Mouse (Mus musculus) megakaryocyte, embryonic 14.5 days (primary cell): Measurements from ENCODE around the gene Unc79. TPM values are rescaled to one million over a fixed set of nuclear protein-coding genes. Genes with fewer than 3 reads are reported as not detected.

Source experiments
- H3K27me3 ChIP-seq: replicated peaks from 2 replicates; pipeline ENCODE3; 2012; ENCODE audit warnings: inconsistent platforms
- H3K36me3 ChIP-seq: replicated peaks from 2 replicates; pipeline ENCODE3; 2012; ENCODE audit warnings: low read length, inconsistent platforms, mixed read lengths
- H3K4me1 ChIP-seq: 2 replicates; pipeline ENCODE4 v1.6.1; 2012; ENCODE audit warnings: inconsistent platforms
- H3K4me3 ChIP-seq: replicated peaks from 2 replicates; pipeline ENCODE3; 2012; ENCODE audit warnings: moderate library complexity, mild to moderate bottlenecking, inconsistent platforms
- H3K9me3 ChIP-seq: 2 replicates; pipeline ENCODE4 v1.6.1; 2012; ENCODE audit warnings: inconsistent platforms
- FLI1 ChIP-seq: IDR thresholded peaks from 2 replicates; pipeline ENCODE4 v1.6.1; 2012; ENCODE audit warnings: low read length, inconsistent platforms, mixed read lengths
- GATA1 ChIP-seq: IDR thresholded peaks from 3 replicates; pipeline ENCODE4 v1.6.1; 2012; ENCODE audit warnings: mixed read lengths, low read length, inconsistent platforms, borderline replicate concordance
- polyA plus RNA-seq: library from polyadenylated mRNA; stranded (reverse); fragments of >175 nt; gene quantifications from 2 replicates; pipeline ENCODE4 v1.2.3, GENCODE M21; 2012; ENCODE audit warnings: low replicate concordance; ENCODE audit not compliant: insufficient read depth

Unc79 gene
- polyA plus RNA-seq, 1 experiment, result 0.06 TPM

DNA sequence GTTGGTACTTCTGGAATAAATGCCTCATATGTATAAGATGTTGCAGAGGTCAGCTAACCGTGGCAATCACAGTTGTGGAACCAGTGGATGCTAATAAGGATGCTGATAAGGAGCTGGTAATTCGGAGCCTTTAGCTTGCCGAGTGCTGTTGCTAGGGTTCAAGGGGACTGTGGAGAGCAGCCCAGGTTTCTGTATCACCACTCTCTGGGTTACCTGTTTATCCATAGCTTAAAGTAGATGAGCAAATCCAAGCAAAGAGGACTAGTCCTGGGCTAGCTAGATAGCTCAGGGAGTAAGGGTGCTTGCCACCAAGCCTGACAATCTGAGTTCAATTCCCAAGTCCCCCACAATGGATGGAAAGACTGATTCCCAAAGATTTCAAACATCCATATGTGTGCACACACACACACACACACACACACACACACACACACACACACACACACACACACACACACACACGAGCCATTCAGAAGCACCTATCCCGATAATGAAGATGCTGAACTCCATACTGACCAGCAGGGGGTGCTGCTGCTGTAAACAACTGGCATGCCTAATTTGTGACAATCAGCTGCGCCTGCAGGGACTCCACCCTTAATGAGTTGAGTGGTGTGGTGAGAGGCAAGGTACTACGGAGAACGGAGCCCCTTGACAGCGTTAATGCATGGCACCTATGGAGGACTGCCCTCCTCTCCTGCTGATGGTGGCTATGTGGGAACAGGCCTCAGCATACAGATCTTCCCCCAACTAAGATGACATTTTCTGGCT lies 195.3 kb downstream of the Unc79 start:
- H3K27me3 ChIP-seq, result no peaks in the 10 kb centered on the region
- no peaks in the 10 kb centered on the region for H3K9me3 ChIP-seq
- peak overlapping the region; percentile 19 for H3K4me3 ChIP-seq
- H3K36me3 ChIP-seq, result no peaks in the 10 kb centered on the region
- H3K4me1 ChIP-seq, result peaks cover 11% of the 10 kb centered on the region; the same call in 1 of the 2 replicates
- no peak for TF ChIP-seq FLI1
- no peak for TF ChIP-seq GATA1

DNA sequence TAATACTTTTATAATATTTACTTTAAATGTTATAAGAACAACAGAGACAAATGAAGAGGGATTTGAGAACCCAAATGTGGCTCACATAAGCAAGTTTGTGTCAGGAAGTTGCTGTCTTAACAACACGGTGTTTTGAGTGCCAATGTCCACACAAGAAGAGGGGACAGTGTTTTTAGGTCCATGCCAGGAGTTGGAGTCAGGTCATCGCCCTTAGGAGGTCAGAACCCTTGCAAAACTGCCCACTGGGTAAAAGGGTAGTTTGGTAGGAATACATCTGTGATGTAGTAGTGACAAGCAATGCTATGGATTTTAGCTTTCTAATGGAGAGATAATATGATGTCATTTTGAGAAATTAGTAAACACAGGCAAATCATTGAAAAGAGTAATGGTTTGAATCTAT lies 201.6 kb downstream of the Unc79 start:
- Histone ChIP-seq H3K27me3 (no peaks in the 10 kb centered on the region), H3K36me3 (no peaks in the 10 kb centered on the region)

DNA sequence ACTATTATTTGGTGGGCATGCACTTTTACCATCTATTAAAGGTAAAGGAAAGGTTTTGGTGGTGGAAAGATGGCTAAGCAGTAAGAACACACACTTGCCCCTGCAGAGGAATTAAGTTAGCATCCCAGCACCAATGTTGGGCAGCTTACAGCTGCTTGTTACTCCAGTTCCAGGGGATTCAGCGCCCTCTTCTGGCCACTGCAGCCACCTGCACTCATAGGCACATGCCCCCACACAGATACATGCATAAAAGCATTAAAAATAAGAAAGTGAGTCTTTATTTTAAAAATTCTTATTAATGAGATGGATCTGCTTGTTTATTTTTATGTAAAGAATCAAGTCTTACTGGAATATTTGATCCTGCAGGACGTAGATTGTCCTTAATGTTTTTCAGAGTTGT lies 206.3 kb downstream of the Unc79 start:
- TF ChIP-seq FLI1 (no peak), GATA1 (no peak)
- H3K9me3 ChIP-seq, result peaks cover 3% of the 10 kb centered on the region; the same call in 1 of the 2 replicates
- no peak overlapping the region for H3K4me3 ChIP-seq
- H3K36me3 ChIP-seq, result no peaks in the 10 kb centered on the region
- H3K27me3 ChIP-seq, result no peaks in the 10 kb centered on the region
- H3K4me1 ChIP-seq, result no peaks in the 10 kb centered on the region

More for the DNA sequence above, 201.6 kb downstream of the Unc79 start:
- peaks cover 3% of the 10 kb centered on the region; the same call in 1 of the 2 replicates for H3K9me3 ChIP-seq
- H3K4me3 ChIP-seq, result no peak overlapping the region
- TF ChIP-seq FLI1 (no peak), GATA1 (no peak)
- H3K4me1 ChIP-seq, result 0 out of 2 replicates have a peak, but pooled peaks cover 4% of the 10 kb centered on the region

DNA sequence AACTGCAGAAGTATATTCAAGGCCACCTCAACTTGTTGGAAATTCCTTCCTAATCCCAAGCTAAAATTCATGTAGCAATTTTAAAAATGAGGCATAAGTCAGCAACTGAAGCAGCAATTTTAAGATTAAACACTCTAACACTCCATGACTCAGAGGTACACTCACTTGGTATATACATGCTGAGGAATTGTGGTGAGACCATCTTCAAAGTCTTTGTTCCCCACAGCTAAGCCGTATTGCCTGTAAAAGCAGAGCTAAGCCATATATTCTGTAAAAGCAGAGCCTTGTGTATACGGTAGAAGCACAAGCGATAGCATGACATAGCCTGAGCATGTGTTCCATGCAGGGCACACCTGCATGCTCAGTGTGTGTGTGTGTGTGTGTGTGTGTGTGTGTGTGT lies 206.7 kb downstream of the Unc79 start:
- H3K36me3 ChIP-seq, result no peaks in the 10 kb centered on the region
- H3K4me1 ChIP-seq, result no peaks in the 10 kb centered on the region
- no peak overlapping the region for H3K4me3 ChIP-seq
- TF ChIP-seq FLI1, result no peak
- no peak for TF ChIP-seq GATA1
- H3K27me3 ChIP-seq, result no peaks in the 10 kb centered on the region
- H3K9me3 ChIP-seq, result peaks cover 3% of the 10 kb centered on the region; the same call in 1 of the 2 replicates

- Histone ChIP-seq H3K4me1 (no peaks in the 10 kb centered on the region), H3K36me3 (no peaks in the 10 kb centered on the region), H3K27me3 (no peaks in the 10 kb centered on the region), H3K4me3 (no peak overlapping the region), H3K9me3 (peaks cover 3% of the 10 kb centered on the region; the same call in 1 of the 2 replicates)
- TF ChIP-seq FLI1 (no peak), GATA1 (no peak)
Observed at GRCm38 (mm10) chr12:103157129-103157910, 208.7 kb downstream of the Unc79 start.

DNA sequence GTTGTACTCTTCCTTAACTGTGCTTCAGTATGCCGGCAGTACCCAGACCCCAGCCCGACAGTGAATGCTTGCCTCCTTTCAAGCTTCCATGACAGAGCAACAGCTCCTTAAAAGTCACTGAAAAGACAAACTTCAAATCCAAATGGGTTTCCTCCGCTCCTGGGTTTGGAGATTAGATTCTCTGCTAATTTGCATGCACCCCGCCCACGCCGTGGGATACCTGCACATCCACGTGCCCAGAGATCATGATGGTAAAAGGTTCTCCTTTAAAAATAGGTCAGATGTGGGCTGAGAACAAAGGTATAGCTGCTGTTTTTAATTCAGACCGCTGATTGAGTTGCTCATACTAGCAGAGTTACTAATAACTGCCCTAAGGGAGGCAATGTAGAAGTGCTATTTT lies 210.4 kb downstream of the Unc79 start:
- no peaks in the 10 kb centered on the region for H3K27me3 ChIP-seq
- TF ChIP-seq GATA1, result no peak
- TF ChIP-seq FLI1, result no peak
- H3K9me3 ChIP-seq, result peaks cover 3% of the 10 kb centered on the region; the same call in 1 of the 2 replicates
- no peaks in the 10 kb centered on the region for H3K36me3 ChIP-seq
- H3K4me1 ChIP-seq, result no peaks in the 10 kb centered on the region
- H3K4me3 ChIP-seq, result no peak overlapping the region

DNA sequence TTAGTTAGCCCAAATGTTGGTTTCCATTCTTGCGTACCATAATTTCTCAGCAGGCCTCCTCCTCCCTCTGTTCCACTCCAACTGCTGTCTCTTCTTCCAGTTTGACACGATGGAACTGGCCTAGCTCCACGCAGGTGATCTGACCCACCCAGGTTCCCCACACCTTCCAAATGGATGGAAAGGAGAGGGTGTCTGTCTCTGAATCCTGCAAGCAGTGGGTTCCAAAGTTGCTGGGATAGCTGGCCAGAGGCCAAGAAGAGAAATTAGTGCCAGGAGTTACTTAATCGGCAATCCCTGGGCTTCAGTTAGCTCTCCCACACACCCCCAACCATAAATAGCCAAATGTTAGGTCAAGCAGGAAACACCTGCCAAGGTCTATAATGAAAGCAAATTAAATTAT lies 212.1 kb downstream of the Unc79 start:
- TF ChIP-seq FLI1 (no peak), GATA1 (no peak)
- Histone ChIP-seq H3K36me3 (no peaks in the 10 kb centered on the region), H3K27me3 (no peaks in the 10 kb centered on the region), H3K4me3 (no peak overlapping the region), H3K4me1 (no peaks in the 10 kb centered on the region), H3K9me3 (no peaks in the 10 kb centered on the region)

DNA sequence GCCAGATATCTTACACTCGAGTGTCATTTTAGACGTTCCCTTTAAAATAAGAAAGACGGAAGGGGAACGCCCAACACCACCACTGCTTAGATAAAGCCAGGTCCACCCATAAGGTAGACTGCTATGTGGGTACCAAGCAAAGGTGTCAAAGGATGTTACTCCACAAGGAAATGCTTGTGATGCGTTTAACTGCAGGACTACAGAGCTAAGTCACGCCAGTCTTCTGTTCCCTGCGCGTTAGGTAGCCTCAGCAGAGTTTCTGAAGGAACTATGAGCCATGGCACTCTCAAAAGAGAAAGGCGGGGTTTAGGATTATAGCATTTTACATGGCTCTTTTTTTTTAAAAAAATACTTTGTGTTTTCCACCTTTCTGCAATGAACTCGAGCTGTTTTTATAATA lies 214.9 kb downstream of the Unc79 start:
- Histone ChIP-seq H3K36me3 (no peaks in the 10 kb centered on the region), H3K27me3 (peaks cover 3% of the 10 kb centered on the region), H3K4me1 (no peaks in the 10 kb centered on the region), H3K9me3 (no peaks in the 10 kb centered on the region), H3K4me3 (no peak overlapping the region)
- TF ChIP-seq FLI1, result no peak
- no peak for TF ChIP-seq GATA1

DNA sequence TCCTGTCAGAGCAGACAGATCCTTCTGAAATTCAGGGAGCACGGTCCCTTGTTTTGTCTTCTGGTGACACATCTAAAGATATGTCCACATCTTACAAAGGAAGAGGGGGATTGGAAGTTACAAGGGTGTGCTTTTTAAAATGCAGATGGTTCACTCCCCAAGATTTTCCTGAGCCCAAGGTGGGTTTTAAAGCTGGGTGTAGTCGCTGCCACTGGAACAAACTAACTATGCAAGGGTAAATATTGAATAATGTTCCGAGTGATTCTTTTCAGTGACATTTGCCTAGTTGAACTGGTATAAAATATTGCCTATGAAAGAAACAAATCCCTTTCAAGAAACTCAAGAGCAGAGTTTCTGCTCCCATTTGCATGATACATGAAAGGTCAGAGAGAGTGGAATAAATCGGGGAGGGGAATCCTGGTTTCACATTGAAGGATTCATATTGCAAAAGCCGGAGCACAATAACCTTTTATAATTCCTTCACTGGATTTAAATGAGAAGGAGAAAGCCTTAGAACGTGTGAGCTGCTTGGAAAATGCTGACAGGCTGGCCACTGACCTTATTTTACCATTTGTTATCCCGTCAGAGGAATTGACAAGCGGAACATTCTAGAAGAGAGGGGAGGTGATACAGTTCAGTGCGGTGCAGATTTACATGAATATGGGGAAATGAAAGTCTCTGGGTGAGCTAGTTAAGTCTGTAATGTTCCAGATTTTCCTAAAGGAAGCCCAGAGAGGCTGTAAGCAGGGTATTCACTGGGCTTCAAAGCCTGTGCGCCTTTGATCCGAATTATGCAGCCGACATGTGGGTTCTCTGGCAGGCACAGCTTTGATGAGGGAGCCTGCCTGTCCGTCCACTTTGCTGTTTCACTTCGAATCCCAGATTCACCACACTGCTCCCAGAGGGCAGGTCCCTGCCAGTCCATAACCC lies 215.7 kb downstream of the Unc79 start:
- Histone ChIP-seq H3K9me3 (no peaks in the 10 kb centered on the region), H3K4me1 (no peaks in the 10 kb centered on the region), H3K36me3 (no peaks in the 10 kb centered on the region), H3K27me3 (peaks cover 3% of the 10 kb centered on the region), H3K4me3 (no peak overlapping the region)
- TF ChIP-seq GATA1 (no peak), FLI1 (no peak)

DNA sequence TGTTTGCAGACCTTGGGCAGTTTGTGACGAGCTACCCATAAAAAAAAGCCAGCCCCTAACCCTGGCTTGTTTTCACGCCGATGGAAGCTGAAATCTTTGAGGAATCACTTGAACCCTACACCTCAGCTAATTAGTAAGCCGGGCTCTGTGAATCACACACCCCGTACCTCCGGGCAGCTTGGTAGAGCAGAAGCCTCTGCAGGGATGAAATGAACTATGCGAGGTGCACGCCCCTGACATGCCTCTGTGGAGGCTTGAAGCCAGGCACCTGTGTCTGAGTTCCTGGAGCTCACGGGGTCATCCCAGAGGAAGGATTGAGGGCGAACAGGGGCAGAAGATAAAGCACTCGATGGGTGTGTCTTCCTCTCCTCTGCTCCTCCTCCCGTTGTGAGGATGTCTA lies 220.2 kb downstream of the Unc79 start:
- Histone ChIP-seq H3K27me3 (peaks cover 3% of the 10 kb centered on the region), H3K4me1 (no peaks in the 10 kb centered on the region), H3K36me3 (no peaks in the 10 kb centered on the region), H3K4me3 (no peak overlapping the region), H3K9me3 (no peaks in the 10 kb centered on the region)
- no peak for TF ChIP-seq FLI1
- no peak for TF ChIP-seq GATA1
